Mouse (Mus musculus) G1E (cell line): ENCODE results near the gene Col4a1. TPM values are rescaled to one million over a fixed set of nuclear protein-coding genes. Genes with fewer than 3 reads are reported as not detected.

Source experiments
- ATAC-seq: 2 replicates; pipeline ENCODE4 v1.8.0; 2016; ENCODE audit warnings: mild to moderate bottlenecking; ENCODE audit not compliant: insufficient number of reproducible peaks, poor library complexity, low FRiP score, severe bottlenecking; ENCODE audit errors: extremely low read depth
- DNase-seq: peaks from one replicate; pipeline ENCODE4 v3.0.0; 2012; ENCODE audit warnings: low spot score
- H3K27me3 ChIP-seq: 2 replicates; pipeline ENCODE4 v1.6.1; 2012; ENCODE audit warnings: mild to moderate bottlenecking, low read length, inconsistent platforms; ENCODE audit not compliant: insufficient read depth
- H3K36me3 ChIP-seq: replicated peaks from 2 replicates; pipeline ENCODE3; 2012; ENCODE audit warnings: mild to moderate bottlenecking, inconsistent platforms
- H3K4me1 ChIP-seq: 2 replicates; pipeline ENCODE4 v1.6.1; 2012; ENCODE audit warnings: low read depth, low read length, inconsistent platforms, mixed read lengths; ENCODE audit not compliant: insufficient read depth
- H3K4me3 ChIP-seq: 2 replicates; pipeline ENCODE4 v1.5.1; 2012; ENCODE audit warnings: low read depth, mild to moderate bottlenecking, inconsistent platforms, low read length, moderate library complexity, mixed read lengths
- H3K9me3 ChIP-seq: replicated peaks from 2 replicates; pipeline ENCODE4 v1.6.1; 2012; ENCODE audit warnings: inconsistent platforms
- CTCF ChIP-seq: IDR thresholded peaks from 2 replicates; pipeline ENCODE4 v1.5.1; 2012; ENCODE audit warnings: low read depth, low read length, inconsistent platforms, mixed read lengths
- GATA1 ChIP-seq: IDR thresholded peaks from 2 replicates; pipeline ENCODE4 v1.6.1; 2012; ENCODE audit warnings: borderline replicate concordance, low read length, inconsistent platforms, mixed read lengths
- GATA2 ChIP-seq: IDR thresholded peaks from 2 replicates; pipeline ENCODE4 v1.6.1; 2012; ENCODE audit warnings: low read depth, low read length, inconsistent platforms, borderline replicate concordance
- POLR2AphosphoS5 ChIP-seq: IDR thresholded peaks from 2 replicates; pipeline ENCODE4 v1.6.1; 2012; ENCODE audit warnings: low read depth, low read length, inconsistent platforms; ENCODE audit not compliant: insufficient replicate concordance
- TAL1 ChIP-seq: conservative IDR thresholded peaks from 2 replicates; pipeline ENCODE4 v1.6.1; 2012; ENCODE audit warnings: low read depth, low read length, inconsistent platforms, mixed read lengths
- polyA plus RNA-seq: library from polyadenylated mRNA; stranded (reverse); fragments of >175 nt; gene quantifications from 2 replicates; pipeline ENCODE4 v1.2.3, GENCODE M21; 2012
- total RNA-seq, 2 experiments: library from RNA; stranded (forward) in 1 of 2; stranded (reverse) in 1 of 2; fragments of 200-1000 nt in 1 of 2; fragments of >200 nt in 1 of 2; fragmentation: Nextera tagmentation in 1 of 2; gene quantifications; 2 replicates each; pipeline ENCODE4 v1.2.3; 2014 to 2017

Gene Col4a1
- total and polyA plus RNA-seq, 3 experiments, result 0.05 TPM; not detected in 2

DNA sequence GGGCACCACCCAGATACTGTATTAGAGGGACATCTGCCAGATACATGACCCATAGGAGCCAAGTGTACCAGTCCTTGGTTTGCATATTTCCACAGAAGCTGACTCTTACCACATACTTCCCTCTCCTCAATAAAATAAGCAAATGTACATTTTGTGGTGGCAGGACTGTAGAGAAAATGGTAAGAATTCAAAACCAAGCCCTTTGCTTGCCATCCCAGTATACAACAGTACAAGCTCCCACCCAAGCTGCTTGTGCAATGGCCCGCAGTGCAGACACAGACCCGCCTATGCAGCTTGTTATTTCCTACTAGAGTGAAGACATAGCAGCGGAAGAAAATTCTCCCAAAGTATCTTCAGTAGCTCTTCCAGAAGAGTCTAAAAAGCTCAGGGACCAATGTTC lies 143.8 kb downstream of the Col4a1 start:
- ATAC-seq, result no peak

DNA sequence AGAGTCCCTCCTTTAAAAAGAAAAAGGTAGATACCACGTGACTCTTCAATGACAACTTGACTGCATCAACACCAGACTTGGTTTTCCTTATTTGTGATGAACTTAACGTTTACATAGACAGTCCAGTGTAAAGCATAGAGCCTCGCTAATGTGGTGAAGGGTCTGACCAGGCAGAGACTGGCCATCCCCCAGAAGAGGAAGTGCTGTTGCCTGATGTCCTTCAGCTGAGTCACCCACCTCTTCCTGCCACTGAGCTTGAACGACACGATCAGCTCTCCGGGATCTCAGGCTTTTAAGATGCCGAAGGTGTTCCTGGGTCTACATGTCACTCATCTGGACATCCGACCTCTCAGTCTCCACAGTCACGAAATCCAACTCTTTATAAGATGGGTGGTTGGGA lies 144.7 kb downstream of the Col4a1 start:
- peaks cover 28% of the 10 kb centered on the region for H3K27me3 ChIP-seq
- no peaks in the 10 kb centered on the region for H3K9me3 ChIP-seq
- H3K36me3 ChIP-seq, result no peaks in the 10 kb centered on the region
- TF ChIP-seq CTCF (no peak), GATA1 (no peak), POLR2AphosphoS5 (no peak), GATA2 (no peak), TAL1 (no peak)
- DNase-seq (no peak), ATAC-seq (no peak)
- no peaks in the 10 kb centered on the region for H3K4me1 ChIP-seq
- H3K4me3 ChIP-seq, result no peak overlapping the region

More for the DNA sequence above, 143.8 kb downstream of the Col4a1 start:
- Histone ChIP-seq H3K4me1 (no peaks in the 10 kb centered on the region; the same call in 1 of the 2 replicates), H3K27me3 (peaks cover 33% of the 10 kb centered on the region), H3K9me3 (no peaks in the 10 kb centered on the region), H3K36me3 (no peaks in the 10 kb centered on the region), H3K4me3 (no peak overlapping the region)
- no peak for DNase-seq
- TF ChIP-seq GATA2, result no peak
- no peak for TF ChIP-seq TAL1
- TF ChIP-seq GATA1, result no peak
- no peak for TF ChIP-seq CTCF
- TF ChIP-seq POLR2AphosphoS5, result no peak

DNA sequence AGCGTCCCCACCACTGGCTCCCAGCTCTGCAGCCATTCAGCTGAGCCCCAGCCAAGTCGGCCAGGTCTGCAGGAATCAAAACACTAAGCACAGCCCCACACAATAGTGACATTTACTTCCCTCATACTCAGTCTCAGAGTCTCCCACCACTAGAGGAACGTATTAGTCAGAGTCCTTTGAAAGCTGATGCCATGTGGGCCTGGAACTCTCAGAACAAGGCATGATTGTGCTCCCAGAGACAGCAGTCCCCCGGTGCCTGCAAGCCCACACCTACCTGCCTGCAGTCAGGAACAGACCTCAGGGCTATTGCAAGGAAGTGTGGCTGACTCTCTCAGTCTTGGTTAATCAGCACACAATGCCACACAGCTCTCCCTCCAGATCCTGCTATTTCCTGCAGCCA lies 147.0 kb downstream of the Col4a1 start:
- no peaks in the 10 kb centered on the region for H3K9me3 ChIP-seq
- DNase-seq, result no peak
- no peaks in the 10 kb centered on the region for H3K4me1 ChIP-seq
- H3K4me3 ChIP-seq, result no peak overlapping the region
- TF ChIP-seq GATA2 (no peak), POLR2AphosphoS5 (no peak), CTCF (no peak), GATA1 (no peak), TAL1 (no peak)
- H3K36me3 ChIP-seq, result no peaks in the 10 kb centered on the region
- peaks cover 20% of the 10 kb centered on the region for H3K27me3 ChIP-seq
- no peak for ATAC-seq

DNA sequence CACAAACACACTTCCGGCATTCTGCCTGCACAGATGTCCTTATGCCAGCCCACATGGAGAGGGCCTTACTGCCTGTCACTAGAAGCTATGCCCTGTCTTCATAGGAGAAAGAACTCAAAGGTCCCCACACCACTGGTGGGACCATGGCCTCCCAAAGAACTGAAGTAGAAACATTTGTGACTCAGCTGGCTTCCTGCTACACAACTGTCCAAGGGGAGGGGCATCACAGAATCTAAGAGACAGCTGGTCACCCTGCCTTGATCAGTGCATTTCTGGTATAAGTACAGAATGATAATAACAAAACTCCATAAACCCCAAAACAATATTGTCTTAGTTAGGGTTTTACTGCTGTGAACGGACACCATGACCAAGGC lies 156.3 kb downstream of the Col4a1 start:
- no peak for ATAC-seq
- no peaks in the 10 kb centered on the region for H3K36me3 ChIP-seq
- no peak for TF ChIP-seq TAL1
- no peak for TF ChIP-seq GATA1
- no peak for TF ChIP-seq CTCF
- no peak for TF ChIP-seq POLR2AphosphoS5
- TF ChIP-seq GATA2, result no peak
- no peaks in the 10 kb centered on the region for H3K4me1 ChIP-seq
- no peak overlapping the region for H3K4me3 ChIP-seq
- H3K9me3 ChIP-seq, result peaks cover 4% of the 10 kb centered on the region; the same call in 1 of the 2 replicates
- H3K27me3 ChIP-seq, result peaks cover 10% of the 10 kb centered on the region
- no peak for DNase-seq

DNA sequence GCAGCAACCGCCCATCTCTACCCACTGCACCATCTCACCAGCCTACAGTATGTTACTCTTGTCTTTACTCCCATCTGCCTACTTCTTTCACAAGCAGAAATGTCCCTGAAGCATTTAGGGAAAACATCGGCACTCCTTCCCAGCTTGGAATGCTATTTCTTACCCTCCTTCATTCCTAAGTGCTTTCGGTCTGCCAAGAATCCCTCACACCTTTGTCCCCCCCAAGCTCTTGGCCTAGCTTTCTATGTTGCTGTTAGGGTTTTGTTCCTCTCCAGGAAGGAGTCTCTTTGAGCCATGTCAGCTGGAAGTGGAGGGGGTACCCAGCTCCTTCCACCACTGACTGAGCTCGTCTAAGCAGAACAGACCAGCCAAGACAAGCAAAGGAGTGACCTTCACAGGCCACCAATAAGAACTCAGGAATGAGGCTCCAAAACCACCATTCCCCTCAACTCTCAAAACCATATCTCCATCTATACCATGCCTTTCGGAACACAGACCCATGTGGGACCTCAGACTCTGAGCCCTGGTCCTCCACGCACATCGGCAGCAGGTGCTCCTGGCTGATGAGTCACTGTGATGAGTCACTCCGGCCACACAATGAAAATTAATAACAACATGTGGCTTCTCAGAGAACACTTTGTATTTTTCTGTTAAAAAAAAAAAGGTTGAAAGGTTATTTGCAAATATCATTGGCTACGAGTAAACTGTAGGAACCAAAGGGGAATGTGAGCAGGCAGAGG lies 156.9 kb downstream of the Col4a1 start:
- ATAC-seq (no peak), DNase-seq (no peak)
- Histone ChIP-seq H3K27me3 (peaks cover 10% of the 10 kb centered on the region), H3K36me3 (no peaks in the 10 kb centered on the region), H3K4me3 (no peak overlapping the region), H3K9me3 (peaks cover 4% of the 10 kb centered on the region; the same call in 1 of the 2 replicates), H3K4me1 (no peaks in the 10 kb centered on the region)
- no peak for TF ChIP-seq CTCF

DNA sequence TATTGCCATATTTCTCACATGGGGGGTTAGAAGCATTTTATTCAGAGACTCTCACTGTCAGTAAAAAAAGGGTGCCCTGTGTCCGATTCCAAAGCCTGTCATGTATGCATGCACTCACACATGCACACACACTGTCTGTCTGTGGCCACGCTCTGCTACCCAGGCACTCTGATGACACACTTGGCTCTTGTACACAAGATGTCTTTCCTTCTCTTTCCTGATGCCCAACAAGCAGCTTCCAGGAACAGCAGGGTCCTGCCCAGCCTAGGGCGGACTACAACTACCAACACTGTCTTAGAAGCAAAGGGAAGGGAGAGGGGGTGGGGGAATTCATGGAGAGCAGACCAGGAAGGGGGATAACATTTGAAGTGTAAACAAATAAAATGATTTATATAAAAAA lies 162.4 kb downstream of the Col4a1 start:
- H3K36me3 ChIP-seq, result no peaks in the 10 kb centered on the region
- H3K4me3 ChIP-seq, result no peak overlapping the region
- TF ChIP-seq TAL1 (no peak), GATA2 (no peak), GATA1 (no peak), POLR2AphosphoS5 (no peak), CTCF (no peak)
- no peaks in the 10 kb centered on the region for H3K4me1 ChIP-seq
- ATAC-seq (no peak), DNase-seq (no peak)
- H3K9me3 ChIP-seq, result no peaks in the 10 kb centered on the region
- H3K27me3 ChIP-seq, result peaks cover 22% of the 10 kb centered on the region
